Mouse (Mus musculus) limb, embryonic 13.5 days (tissue): ENCODE data around the gene Gm20388. TPM values are rescaled to one million over a fixed set of nuclear protein-coding genes. Genes with fewer than 3 reads are reported as not detected.

Experiments
- ATAC-seq: fragments of 200-750 bp; cut with Nextera tagmentation; 2 replicates; pipeline ENCODE4 v1.8.0; 2017; ENCODE audit warnings: low read depth, moderate number of reproducible peaks, moderate TSS enrichment; ENCODE audit not compliant: low FRiP score
- H3K27ac ChIP-seq: fragments of 300-500 bp; sonication (generic); 2 replicates; pipeline ENCODE4 v1.5.1; 2015; ENCODE audit warnings: inconsistent platforms, mild to moderate bottlenecking, moderate library complexity
- H3K27me3 ChIP-seq: fragments of 300-500 bp; sonication (generic); 2 replicates; pipeline ENCODE4 v1.6.1; 2015; ENCODE audit warnings: mild to moderate bottlenecking, inconsistent platforms
- H3K36me3 ChIP-seq: fragments of 300-500 bp; sonication (generic); 2 replicates; pipeline ENCODE4 v1.6.1; 2015; ENCODE audit warnings: inconsistent platforms, mild to moderate bottlenecking, moderate library complexity
- H3K4me1 ChIP-seq: fragments of 300-500 bp; sonication (generic); 2 replicates; pipeline ENCODE4 v1.6.1; 2015; ENCODE audit warnings: inconsistent platforms
- H3K4me2 ChIP-seq: fragments of 300-500 bp; sonication (generic); replicated peaks from 2 replicates; pipeline ENCODE4 v1.6.1; 2015; ENCODE audit warnings: inconsistent platforms, mild to moderate bottlenecking, moderate library complexity
- H3K4me3 ChIP-seq: fragments of 300-500 bp; sonication (generic); 2 replicates; pipeline ENCODE4 v1.5.1; 2015; ENCODE audit warnings: moderate library complexity, mild to moderate bottlenecking, inconsistent platforms
- H3K9ac ChIP-seq: fragments of 300-500 bp; sonication (generic); 2 replicates; pipeline ENCODE4 v1.6.1; 2015; ENCODE audit warnings: mild to moderate bottlenecking, inconsistent platforms
- H3K9me3 ChIP-seq: fragments of 300-500 bp; sonication (generic); 2 replicates; pipeline ENCODE4 v1.6.1; 2016; ENCODE audit warnings: inconsistent platforms
- WGBS: fragments of 180-500 bp; shearing (Covaris S2); methylation state at CpG from one replicate; pipeline ENCODE4 v1.1.7; 2015; 5-methylcytosine and 5-hydroxymethylcytosine counted together
- polyA plus RNA-seq: library from polyadenylated mRNA; unstranded; fragments of >200 nt; fragmentation: Nextera tagmentation; extraction: Ambion mirVana; gene quantifications from 2 replicates; pipeline ENCODE4 v1.2.1, GENCODE M21; 2015

Gm20388 gene
- polyA plus RNA-seq, 1 experiment from 2014 or later = 7.1 TPM

DNA sequence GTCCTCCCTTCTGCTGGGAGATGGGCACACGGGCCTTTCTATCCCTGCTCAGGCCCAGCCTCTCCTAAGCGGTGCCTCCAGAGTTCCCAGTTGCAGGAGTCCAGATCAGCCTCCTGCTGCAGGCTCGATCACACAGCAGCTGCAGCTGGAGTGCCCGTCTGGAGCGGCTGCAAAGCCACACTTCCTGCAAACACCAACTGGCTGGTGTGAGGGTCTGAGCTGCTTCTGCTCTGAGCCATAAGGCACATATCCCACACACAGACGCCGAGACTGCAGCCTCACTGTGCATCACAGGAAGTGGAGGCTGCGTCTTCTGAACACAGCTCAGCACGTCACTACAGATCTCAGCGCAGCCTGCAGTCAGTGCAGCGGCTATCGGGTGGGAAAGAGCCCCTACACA, 2756.2 kb downstream of the Gm20388 start:
- Histone ChIP-seq H3K4me3 (no peak overlapping the region), H3K27ac (peak overlapping the region; percentile 67; the same call in 1 of the 2 replicates), H3K4me1 (peaks cover 72% of the 10 kb centered on the region), H3K9ac (0 out of 2 replicates have a peak overlapping the region, but pooled peaks have one; percentile 43), H3K36me3 (no peaks in the 10 kb centered on the region), H3K4me2 (peak overlapping the region; percentile 25; the same call in 1 of the 2 replicates), H3K27me3 (peaks cover 5% of the 10 kb centered on the region; the same call in 1 of the 2 replicates), H3K9me3 (no peaks in the 10 kb centered on the region)
- no peak for ATAC-seq
- 32% methylated on average over 12 of the region's 12 CpGs for WGBS

- no peak for ATAC-seq
- H3K4me3 ChIP-seq = no peak overlapping the region
- H3K36me3 ChIP-seq = no peaks in the 10 kb centered on the region
- H3K27me3 ChIP-seq = peaks cover 9% of the 10 kb centered on the region; the same call in 1 of the 2 replicates
- H3K9me3 ChIP-seq = no peaks in the 10 kb centered on the region
- no peak overlapping the region for H3K4me2 ChIP-seq
- WGBS = 76% methylated on average over 11 of the region's 11 CpGs
- H3K9ac ChIP-seq = no peak overlapping the region
- H3K4me1 ChIP-seq = peaks cover 62% of the 10 kb centered on the region
- no peak overlapping the region for H3K27ac ChIP-seq
Measured at GRCm38 (mm10) chr8:122667854-122668253, 2757.2 kb downstream of the Gm20388 start.

- H3K36me3 ChIP-seq = no peaks in the 10 kb centered on the region
Measured at GRCm38 (mm10) chr8:122669370-122669769, 2758.7 kb downstream of the Gm20388 start.

GRCm38 (mm10) chr8:122670001-122670400, 2759.4 kb downstream of the Gm20388 start:
- no peak overlapping the region for H3K27ac ChIP-seq
- H3K4me1 ChIP-seq = peaks cover 53% of the 10 kb centered on the region
- peak overlapping the region; percentile 25; the same call in 1 of the 2 replicates for H3K4me2 ChIP-seq
- ATAC-seq = no peak
- 17% methylated on average over 11 of the region's 11 CpGs for whole genome bisulfite sequencing
- no peaks in the 10 kb centered on the region for H3K9me3 ChIP-seq
- peaks cover 15% of the 10 kb centered on the region for H3K27me3 ChIP-seq
- no peak overlapping the region for H3K9ac ChIP-seq
- no peaks in the 10 kb centered on the region for H3K36me3 ChIP-seq
- no peak overlapping the region for H3K4me3 ChIP-seq

More at GRCm38 (mm10) chr8:122669370-122669769, 2758.7 kb downstream of the Gm20388 start:
- Histone ChIP-seq H3K27ac (no peak overlapping the region), H3K4me2 (no peak overlapping the region), H3K9ac (no peak overlapping the region), H3K4me1 (peaks cover 59% of the 10 kb centered on the region), H3K27me3 (peaks cover 14% of the 10 kb centered on the region), H3K9me3 (no peaks in the 10 kb centered on the region), H3K4me3 (no peak overlapping the region)
- ATAC-seq = no peak
- 45% methylated on average over 5 of the region's 5 CpGs for WGBS

DNA sequence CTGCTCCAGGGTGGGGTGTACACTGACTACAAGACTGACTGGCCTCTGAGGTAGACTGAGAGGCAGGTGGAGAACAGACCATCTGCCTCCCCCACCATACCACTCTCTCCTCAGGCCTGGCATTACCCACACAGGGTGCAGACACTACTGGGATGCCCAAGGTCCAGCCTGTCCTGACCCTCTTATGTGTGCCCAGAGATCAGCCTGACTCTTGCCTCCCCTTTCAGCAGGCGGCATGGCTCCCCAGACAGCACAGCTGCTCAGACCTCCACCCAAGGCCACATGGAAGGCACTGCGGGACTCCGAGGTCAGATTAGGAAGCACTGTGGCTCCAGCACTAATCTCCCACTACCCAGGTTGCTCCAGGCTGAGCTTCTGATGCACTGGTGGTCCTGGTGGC, 2760.1 kb downstream of the Gm20388 start:
- H3K27ac ChIP-seq = no peak overlapping the region
- H3K4me1 ChIP-seq = peaks cover 45% of the 10 kb centered on the region
- no peak for ATAC-seq
- H3K9me3 ChIP-seq = no peaks in the 10 kb centered on the region
- H3K27me3 ChIP-seq = peaks cover 23% of the 10 kb centered on the region
- H3K36me3 ChIP-seq = no peaks in the 10 kb centered on the region
- H3K4me3 ChIP-seq = no peak overlapping the region
- H3K9ac ChIP-seq = no peak overlapping the region
- WGBS = 69% methylated on average over 3 of the region's 3 CpGs
- no peak overlapping the region for H3K4me2 ChIP-seq

DNA sequence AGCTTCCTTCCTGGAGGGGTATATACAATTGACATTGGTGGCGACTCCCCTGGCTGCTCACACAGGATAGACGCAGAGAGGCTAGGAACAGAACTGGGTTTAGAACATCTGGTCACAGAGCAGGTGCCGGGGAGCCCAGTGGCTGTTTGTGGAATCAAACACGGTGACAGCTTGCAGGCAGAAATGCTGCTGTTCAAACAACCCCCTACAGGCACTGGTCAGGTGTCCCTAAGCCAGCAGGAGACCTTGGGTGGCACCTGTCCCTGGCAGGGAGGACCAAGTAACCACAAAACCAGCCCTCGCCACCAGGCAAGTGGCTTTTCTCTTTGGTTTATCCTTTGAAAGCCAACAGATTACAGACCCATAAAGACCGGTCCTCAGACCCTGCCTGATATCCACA, 2761.3 kb downstream of the Gm20388 start:
- 61% methylated on average over 6 of the region's 6 CpGs for WGBS
- ATAC-seq = no peak
- Histone ChIP-seq H3K27me3 (peaks cover 34% of the 10 kb centered on the region), H3K4me3 (no peak overlapping the region), H3K36me3 (no peaks in the 10 kb centered on the region), H3K4me1 (peaks cover 45% of the 10 kb centered on the region), H3K4me2 (no peak overlapping the region), H3K9ac (no peak overlapping the region), H3K27ac (no peak overlapping the region), H3K9me3 (no peaks in the 10 kb centered on the region)

GRCm38 (mm10) chr8:122673989-122674388, 2763.3 kb downstream of the Gm20388 start:
- Histone ChIP-seq H3K4me1 (peaks cover 55% of the 10 kb centered on the region), H3K27me3 (peaks cover 48% of the 10 kb centered on the region), H3K4me3 (no peak overlapping the region), H3K9me3 (no peaks in the 10 kb centered on the region), H3K36me3 (no peaks in the 10 kb centered on the region), H3K4me2 (no peak overlapping the region), H3K9ac (peak overlapping the region; percentile 39; the same call in 1 of the 2 replicates), H3K27ac (no peak overlapping the region)
- WGBS = 41% methylated on average over 12 of the region's 12 CpGs
- no peak for ATAC-seq

- Histone ChIP-seq H3K4me3 (no peak overlapping the region), H3K4me2 (no peak overlapping the region), H3K27me3 (peaks cover 54% of the 10 kb centered on the region), H3K36me3 (no peaks in the 10 kb centered on the region), H3K4me1 (peaks cover 57% of the 10 kb centered on the region), H3K9ac (no peak overlapping the region), H3K27ac (no peak overlapping the region), H3K9me3 (no peaks in the 10 kb centered on the region)
- 46% methylated on average over 7 of the region's 7 CpGs for WGBS
- no peak for ATAC-seq
Measured at GRCm38 (mm10) chr8:122674999-122675398, 2764.4 kb downstream of the Gm20388 start.

- ATAC-seq = no peak
- Histone ChIP-seq H3K9me3 (no peaks in the 10 kb centered on the region), H3K4me2 (peak overlapping the region; percentile 97), H3K9ac (no peak overlapping the region), H3K27ac (no peak overlapping the region), H3K4me1 (peaks cover 55% of the 10 kb centered on the region), H3K4me3 (no peak overlapping the region; the same call in 1 of the 2 replicates), H3K36me3 (no peaks in the 10 kb centered on the region), H3K27me3 (peaks cover 60% of the 10 kb centered on the region)
- 82% methylated on average over 17 of the region's 17 CpGs for WGBS
Measured at GRCm38 (mm10) chr8:122675596-122676420, 2765.2 kb downstream of the Gm20388 start.

DNA sequence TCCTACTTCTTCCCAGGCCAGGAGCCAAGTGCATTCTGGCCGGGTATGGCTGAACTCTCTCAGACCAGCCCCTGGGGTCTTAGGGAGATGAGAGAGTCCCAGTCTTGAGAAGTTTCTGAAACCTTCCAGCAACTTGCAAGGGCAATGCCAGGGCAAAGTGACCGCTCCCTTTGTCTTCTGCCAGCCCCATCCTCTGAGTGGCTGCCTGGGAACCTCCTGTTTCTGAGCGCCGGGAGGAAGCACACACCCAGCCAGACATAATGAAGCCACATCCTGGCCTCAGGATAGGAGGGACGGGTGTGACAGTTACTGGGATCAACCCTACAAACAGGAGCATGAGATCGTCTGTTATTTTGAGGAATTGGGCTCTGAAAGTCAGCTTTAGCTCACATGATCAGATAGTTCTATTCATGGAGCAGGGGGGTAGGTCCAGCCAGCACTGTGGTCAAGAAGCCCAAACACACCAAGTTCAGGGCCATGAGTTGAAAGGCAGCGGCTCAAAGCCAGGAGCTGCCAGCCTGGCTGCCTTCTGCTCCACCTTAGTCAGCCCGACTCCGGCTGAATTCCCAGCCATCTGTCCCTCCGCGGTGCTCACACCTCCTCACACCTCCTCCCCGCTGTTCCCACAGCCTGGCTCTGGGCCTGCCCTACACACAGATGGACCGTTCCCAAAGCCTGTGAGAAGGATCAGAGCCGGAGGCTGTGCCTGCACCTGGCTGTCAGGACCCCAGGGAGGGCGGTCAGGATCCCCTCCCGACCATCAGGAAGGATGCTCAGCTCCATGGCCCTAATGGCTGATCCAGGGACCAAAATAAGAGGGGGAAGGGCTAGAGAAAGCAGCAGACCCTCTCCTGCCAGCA, 2766.2 kb downstream of the Gm20388 start:
- peak overlapping the region; percentile 97 for H3K4me2 ChIP-seq
- H3K4me3 ChIP-seq = peak overlapping the region; percentile 75
- H3K36me3 ChIP-seq = no peaks in the 10 kb centered on the region
- peak overlapping the region; percentile 78 for H3K9ac ChIP-seq
- ATAC-seq = no peak
- 10% methylated on average over 16 of the region's 16 CpGs for WGBS
- peaks cover 55% of the 10 kb centered on the region for H3K4me1 ChIP-seq
- H3K27me3 ChIP-seq = peaks cover 68% of the 10 kb centered on the region
- H3K9me3 ChIP-seq = no peaks in the 10 kb centered on the region
- peak overlapping the region; percentile 48; the same call in 1 of the 2 replicates for H3K27ac ChIP-seq

GRCm38 (mm10) chr8:122677481-122678021, 2766.9 kb downstream of the Gm20388 start:
- peaks cover 55% of the 10 kb centered on the region for H3K4me1 ChIP-seq
- H3K9me3 ChIP-seq = no peaks in the 10 kb centered on the region
- H3K27ac ChIP-seq = peak overlapping the region; percentile 48; the same call in 1 of the 2 replicates
- peak; percentile 15; the same call in 1 of the 2 replicates for ATAC-seq
- H3K4me2 ChIP-seq = peak overlapping the region; percentile 97
- no peaks in the 10 kb centered on the region for H3K36me3 ChIP-seq
- H3K4me3 ChIP-seq = peak overlapping the region; percentile 75
- peak overlapping the region; percentile 78 for H3K9ac ChIP-seq
- H3K27me3 ChIP-seq = peaks cover 74% of the 10 kb centered on the region
- 1% methylated on average over 27 of the region's 35 CpGs for whole genome bisulfite sequencing
